Mouse (Mus musculus) heart, adult 2 months (tissue): ENCODE data around the gene Hist2h2ab.

Source experiments
- CTCF ChIP-seq: fragments of 200-600 bp; IDR thresholded peaks from 2 replicates; pipeline ENCODE4 v1.8.1; 2022; ENCODE audit warnings: antibody characterized with exemption, mild to moderate bottlenecking, moderate library complexity
- POLR2A ChIP-seq: fragments of 200-500 bp; IDR thresholded peaks from 2 replicates; pipeline ENCODE4 v1.6.1; 2011; ENCODE audit warnings: mild to moderate bottlenecking, low read depth, low read length, control low read depth; ENCODE audit not compliant: insufficient read depth

DNA sequence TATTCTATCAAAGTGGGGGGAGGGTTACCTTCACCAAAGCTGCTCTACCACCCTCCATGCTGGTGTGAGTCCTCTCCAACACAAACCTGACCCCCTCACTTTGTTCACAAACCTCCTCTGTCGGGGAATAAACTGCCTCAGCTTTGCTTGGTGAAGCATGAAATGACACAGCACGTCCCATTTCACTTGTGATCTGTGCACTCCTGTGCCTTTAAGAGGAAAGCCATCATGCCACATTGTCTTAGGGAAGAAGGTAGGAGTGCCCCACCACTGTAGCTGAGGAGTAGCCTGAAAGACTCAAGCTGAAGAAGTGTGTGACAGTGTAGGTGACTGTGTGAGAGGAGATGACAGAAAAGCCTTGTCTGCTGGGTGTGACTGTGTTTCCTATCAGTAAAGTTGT, 5.8 kb downstream of the Hist2h2ab start:
- TF ChIP-seq POLR2A (no peak), CTCF (no peak)
